Mouse (Mus musculus): ENCODE data around the gene Ssbp3.

The Ssbp3 gene

GRCm38 (mm10) chr4:106985899-106986832 lies 75.7 kb downstream of the Ssbp3 start:
- peak; percentile 25 for DNase-seq (ENCODE audit: low spot score)

DNA sequence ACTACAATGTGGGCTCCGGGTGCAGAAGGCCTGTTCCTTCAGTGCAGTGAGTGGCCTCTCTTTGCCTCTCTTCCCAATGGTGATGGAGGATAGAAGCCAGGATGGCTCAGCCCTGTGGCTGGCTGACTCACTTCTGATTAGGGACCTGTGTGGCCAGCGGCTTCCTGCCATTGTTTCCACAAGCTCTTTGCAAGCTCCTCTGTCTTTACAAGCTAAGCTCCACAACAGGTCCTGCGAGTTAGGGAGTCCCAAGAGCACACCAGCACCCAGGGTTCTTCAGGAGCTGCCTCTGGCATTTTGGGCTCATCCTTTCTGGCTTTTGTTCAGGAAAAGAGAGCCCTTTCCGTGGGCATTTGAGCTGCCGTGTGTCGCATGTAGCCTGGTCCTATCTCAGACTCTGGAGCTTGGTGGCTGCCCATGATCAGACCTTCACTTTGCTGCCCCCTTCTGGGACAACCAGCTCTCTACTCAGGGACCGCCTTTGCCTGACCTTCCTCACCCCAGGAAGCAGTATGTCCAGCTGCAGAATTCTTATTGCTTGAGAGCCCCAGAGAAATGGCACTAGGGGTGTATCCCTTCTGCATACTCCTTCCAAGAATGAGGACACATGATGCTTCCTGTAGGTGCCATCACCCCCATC lies 77.3 kb downstream of the Ssbp3 start:
- DNase-seq (ENCODE audit: low spot score) = peak; percentile 87

- no peak for DNase-seq (ENCODE audit: low spot score)
Observed at GRCm38 (mm10) chr4:106988886-106989225, 78.4 kb downstream of the Ssbp3 start.

DNA sequence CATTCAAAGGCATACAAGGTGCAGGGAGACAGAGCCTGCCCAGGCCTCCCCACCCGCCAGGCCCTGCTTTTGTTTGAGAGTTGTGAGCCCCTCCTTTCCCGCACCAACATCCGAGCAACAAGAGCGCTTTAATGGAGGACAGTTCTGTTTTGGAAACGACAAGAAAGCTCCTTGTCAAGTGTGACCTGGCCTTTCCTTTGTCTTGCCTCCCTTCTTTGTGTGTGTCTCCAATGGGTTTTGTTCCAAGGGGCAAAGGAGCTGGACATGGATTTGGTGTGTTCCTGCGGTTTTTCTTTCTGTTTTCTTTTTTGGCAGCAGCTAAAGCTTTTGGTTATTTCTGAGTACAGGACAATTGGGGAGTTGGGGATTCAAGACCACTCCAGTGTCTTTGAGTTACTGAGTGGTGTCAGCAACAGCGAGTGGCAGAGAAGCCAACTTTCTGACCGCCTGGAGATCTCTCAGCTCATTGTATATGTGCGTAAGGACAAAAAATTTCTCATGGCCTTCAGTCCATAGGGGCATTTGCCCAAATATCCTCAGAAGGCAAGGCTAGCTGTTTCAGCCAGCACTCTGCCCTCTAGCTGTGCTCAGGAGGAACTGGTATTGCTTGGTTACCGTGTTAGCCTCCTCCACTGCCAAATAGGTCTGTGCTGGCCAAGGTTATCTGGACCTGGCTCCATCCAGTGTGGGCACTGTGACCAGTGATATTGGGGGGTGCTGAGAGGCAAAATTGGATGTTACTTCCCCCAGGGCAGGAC lies 78.9 kb downstream of the Ssbp3 start:
- DNase-seq (ENCODE audit: low spot score) = peak; percentile 70

GRCm38 (mm10) chr4:106993053-106993452 lies 82.6 kb downstream of the Ssbp3 start:
- no peak for DNase-seq (ENCODE audit: low spot score)

- no peak for DNase-seq (ENCODE audit: low spot score)
Observed at GRCm38 (mm10) chr4:106994252-106994651, 83.8 kb downstream of the Ssbp3 start.

DNA sequence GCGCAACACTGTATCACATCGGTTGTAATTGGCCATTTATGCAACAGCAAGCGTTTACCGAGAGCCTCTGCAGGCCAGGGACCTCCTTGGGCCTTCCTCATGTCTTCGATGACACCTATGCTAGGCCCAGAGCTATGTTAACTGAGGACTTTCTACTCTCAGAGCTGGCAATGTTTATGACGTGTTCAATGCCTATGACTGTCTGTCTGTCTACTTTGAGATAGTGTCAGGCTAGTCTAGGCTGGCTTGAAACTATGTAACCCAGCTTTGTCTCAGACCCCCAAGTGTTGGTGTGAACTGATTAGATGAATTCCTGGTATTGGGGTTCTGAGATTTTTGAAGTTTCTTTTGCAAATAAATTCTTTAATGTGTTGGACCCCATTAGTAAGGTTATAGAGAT lies 84.6 kb downstream of the Ssbp3 start:
- DNase-seq (ENCODE audit: low spot score) = no peak

GRCm38 (mm10) chr4:106995513-106995912 lies 85.0 kb downstream of the Ssbp3 start:
- no peak for DNase-seq (ENCODE audit: low spot score)

- no peak for DNase-seq (ENCODE audit: low spot score)
Observed at GRCm38 (mm10) chr4:106996305-106997076, 86.0 kb downstream of the Ssbp3 start.

- peak; percentile 39 for DNase-seq (ENCODE audit: low spot score)
Observed at GRCm38 (mm10) chr4:107001259-107001810, 90.8 kb downstream of the Ssbp3 start.

DNA sequence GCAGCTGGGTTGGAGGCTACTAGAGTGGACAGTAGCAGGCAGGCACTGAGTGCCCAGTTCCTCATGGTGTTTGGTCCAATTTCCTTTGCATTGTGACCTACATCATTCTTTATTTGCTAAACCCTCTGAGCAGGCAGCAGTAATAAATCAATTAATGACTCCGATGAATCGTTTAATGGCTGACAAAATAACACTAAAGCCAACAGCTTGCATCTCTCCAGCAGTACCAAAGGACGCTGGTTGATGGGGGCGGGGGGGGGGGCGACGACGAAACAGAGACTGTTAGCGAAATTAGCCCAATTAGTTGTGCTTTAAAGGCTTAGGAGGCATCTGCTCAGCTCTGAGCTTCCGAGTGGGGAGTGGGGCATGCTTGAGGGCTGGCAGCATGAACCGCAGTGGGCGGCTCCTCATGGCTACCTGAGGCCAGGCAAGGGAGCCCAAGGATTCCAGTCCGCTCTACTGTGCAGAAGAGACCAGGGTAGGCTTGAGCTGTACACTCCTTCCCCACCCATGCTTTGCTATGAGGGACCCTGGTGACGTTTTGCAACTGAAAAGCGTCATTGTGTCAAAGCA lies 91.5 kb downstream of the Ssbp3 start:
- peak; percentile 65 for DNase-seq (ENCODE audit: low spot score)

DNA sequence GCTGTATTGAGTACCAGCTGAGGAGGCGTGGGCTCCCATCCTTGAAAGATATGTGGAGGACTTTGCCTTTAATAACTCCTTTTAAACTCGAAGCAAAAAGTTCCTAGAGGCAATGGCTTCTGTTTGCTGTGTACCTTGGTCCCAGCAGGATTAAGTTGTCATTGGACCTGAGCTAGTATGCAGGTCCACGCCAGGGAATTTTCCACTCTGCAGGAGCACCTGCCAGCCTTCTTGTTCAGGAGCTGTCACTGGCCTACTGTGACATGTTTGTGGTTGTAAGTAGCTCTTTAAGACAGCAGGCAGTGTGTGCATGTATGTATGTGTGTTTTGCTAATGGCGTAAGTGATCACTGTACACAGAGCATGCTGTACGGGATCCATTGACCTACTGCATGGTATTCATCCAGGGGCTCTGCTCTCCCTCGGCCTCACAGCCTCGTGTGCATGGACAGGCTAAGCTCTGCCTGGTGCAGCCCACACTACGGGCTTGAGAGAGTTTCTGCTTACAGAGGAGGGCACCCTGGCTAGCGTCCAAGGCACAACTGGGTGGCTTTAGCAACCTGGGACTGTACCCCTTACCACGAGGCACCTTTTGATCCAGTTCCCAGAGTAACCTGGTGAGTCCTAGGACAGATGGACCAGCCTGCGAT lies 92.1 kb downstream of the Ssbp3 start:
- DNase-seq (ENCODE audit: low spot score) = no peak

DNA sequence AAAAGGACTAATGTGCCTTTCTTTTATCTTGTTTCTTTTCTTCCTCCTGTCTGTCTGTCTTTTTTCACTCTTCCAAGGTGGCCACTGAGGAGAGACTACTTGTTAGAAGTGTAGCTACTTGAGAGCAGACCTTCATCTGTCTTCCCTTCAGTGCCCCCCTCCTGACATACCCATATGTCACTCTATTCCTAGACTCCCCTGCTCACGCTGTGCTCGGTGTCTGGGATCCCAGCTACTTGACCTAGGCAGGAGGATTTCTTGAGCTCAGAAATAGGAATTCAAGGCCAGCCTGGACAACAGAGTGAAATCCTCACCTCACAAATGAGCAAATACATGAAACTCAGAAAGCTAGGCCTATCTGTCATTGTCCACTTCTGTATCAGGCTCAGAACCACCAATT lies 92.7 kb downstream of the Ssbp3 start:
- no peak for DNase-seq (ENCODE audit: low spot score)

GRCm38 (mm10) chr4:107003786-107004185 lies 93.3 kb downstream of the Ssbp3 start:
- no peak for DNase-seq (ENCODE audit: low spot score)

GRCm38 (mm10) chr4:107004346-107004745 lies 93.8 kb downstream of the Ssbp3 start:
- DNase-seq (ENCODE audit: low spot score) = no peak

- no peak for DNase-seq (ENCODE audit: low spot score)
Observed at GRCm38 (mm10) chr4:107005166-107005565, 94.7 kb downstream of the Ssbp3 start.

DNA sequence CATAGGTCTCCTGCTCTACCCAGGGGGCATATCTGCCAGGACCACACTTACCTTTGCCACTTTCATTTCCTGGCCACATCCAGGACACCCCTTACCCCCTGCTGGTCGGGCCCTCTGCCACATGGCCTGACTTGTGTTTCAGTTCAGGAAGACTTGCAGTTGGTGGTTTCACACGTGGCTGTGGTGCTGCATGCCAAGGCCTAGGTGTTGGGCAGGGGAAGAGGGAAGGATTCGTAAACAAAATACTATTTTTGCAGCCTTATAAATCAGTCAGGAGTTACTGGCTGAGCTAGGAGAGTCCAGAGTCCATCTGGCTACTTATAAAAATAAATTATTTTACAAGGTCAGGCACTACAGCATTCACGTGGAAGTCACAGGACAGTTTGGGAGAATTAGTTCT lies 95.7 kb downstream of the Ssbp3 start:
- DNase-seq (ENCODE audit: low spot score) = no peak

- DNase-seq (ENCODE audit: low spot score) = no peak
Observed at GRCm38 (mm10) chr4:107006807-107007206, 96.3 kb downstream of the Ssbp3 start.

- DNase-seq (ENCODE audit: low spot score) = no peak
Observed at GRCm38 (mm10) chr4:107007359-107007758, 96.9 kb downstream of the Ssbp3 start.

DNA sequence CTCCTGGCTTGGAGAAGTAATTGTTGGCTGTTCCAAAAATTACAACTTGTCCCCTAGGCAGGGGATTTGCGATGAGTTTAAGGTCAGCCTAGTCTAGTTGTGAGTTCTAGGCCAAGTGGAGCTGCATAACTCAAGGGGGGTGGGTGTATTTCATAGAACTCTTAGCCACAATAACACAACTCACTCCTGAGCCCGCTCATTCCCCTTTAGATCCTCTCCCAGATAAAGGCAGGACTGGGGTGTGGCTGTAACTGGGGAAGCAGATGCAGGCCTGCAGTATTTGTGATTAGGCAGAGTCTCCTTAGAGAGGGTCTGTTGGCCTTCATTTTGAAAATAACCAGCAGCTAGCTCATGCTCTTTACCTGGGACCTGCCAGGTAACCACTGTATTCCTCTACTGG lies 97.7 kb downstream of the Ssbp3 start:
- no peak for DNase-seq (ENCODE audit: low spot score)

DNA sequence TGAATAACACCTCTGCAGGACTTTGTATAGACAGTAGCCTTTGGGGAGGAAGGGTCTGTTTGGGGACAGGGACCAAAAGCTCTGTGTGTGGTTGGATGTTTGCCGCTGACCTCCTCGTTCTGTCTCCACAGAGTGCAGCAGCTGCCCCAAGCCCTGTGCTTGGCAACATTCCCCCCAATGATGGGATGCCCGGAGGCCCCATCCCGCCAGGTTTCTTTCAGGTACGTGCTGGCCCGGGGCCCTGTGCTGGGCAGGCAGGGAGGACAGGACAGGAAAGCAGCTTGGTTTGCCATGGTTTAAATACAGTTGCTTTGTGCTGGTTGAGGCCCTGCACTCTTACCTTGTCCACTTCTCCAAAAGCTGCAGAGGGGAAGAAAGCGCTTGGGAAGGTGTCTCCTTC lies 99.0 kb downstream of the Ssbp3 start:
- no peak for DNase-seq (ENCODE audit: low spot score)

Data from retina, embryonic 14.5 days (tissue).